Mouse (Mus musculus): ENCODE results near the gene Plppr4.

The Plppr4 gene

GRCm38 (mm10) chr3:117294308-117294925 is 66.3 kb downstream of the Plppr4 start:
- DNase-seq (ENCODE audit: low spot score) = no peak

All from T-cell, adult 2 months (primary cell).